18 mouse cellular contexts compared by ENCODE assay signal in genomic region chr2:11231988-11232387, GRCm38 (mm10).
"Had no signal": no experiment of that assay in that cellular context is flagged by ENCODE, and none has a peak within 500 bp of the region (broad histone marks: within the 10 kb centered on the region; RNA-seq: fewer than 3 reads in every experiment).

No protein-coding gene starts in this region.

- DNase-seq: lung, adult 2 months; lung, postnatal 14 days; lung, postnatal 36 days; retina, postnatal 1 day; right cerebral cortex, adult 18-20 months; right cerebral cortex, postnatal 25 days; right cerebral cortex, postnatal 4 days; spleen, adult 18-20 months; thymus, adult 18-20 months; thymus, postnatal 14 days; thymus, postnatal 36 days had no signal

- ATAC-seq: lung, postnatal 0 days; midbrain, embryonic 13.5 days; midbrain, embryonic 15.5 days had no signal

- H3K4me3 ChIP-seq: lung, embryonic 15.5 days; midbrain, embryonic 13.5 days; midbrain, embryonic 15.5 days; neural tube, embryonic 12.5 days had no signal

- H3K4me1 ChIP-seq: lung, embryonic 15.5 days; midbrain, embryonic 13.5 days; midbrain, embryonic 15.5 days; neural tube, embryonic 12.5 days had no signal

- H3K36me3 ChIP-seq: lung, embryonic 15.5 days; midbrain, embryonic 13.5 days; midbrain, embryonic 15.5 days; neural tube, embryonic 12.5 days had no signal

- H3K9ac ChIP-seq: lung, embryonic 15.5 days; midbrain, embryonic 13.5 days; midbrain, embryonic 15.5 days; neural tube, embryonic 12.5 days had no signal

- H3K27ac ChIP-seq: lung, embryonic 15.5 days; macrophage; midbrain, embryonic 13.5 days; midbrain, embryonic 15.5 days; neural tube, embryonic 12.5 days had no signal

- H3K9me3 ChIP-seq: lung, embryonic 15.5 days; midbrain, embryonic 13.5 days; midbrain, embryonic 15.5 days; neural tube, embryonic 12.5 days had no signal

- H3K4me2 ChIP-seq: lung, embryonic 15.5 days; midbrain, embryonic 11.5 days; midbrain, embryonic 13.5 days; midbrain, embryonic 15.5 days; neural tube, embryonic 12.5 days had no signal

- H3K27me3 ChIP-seq: lung, embryonic 15.5 days; midbrain, embryonic 13.5 days; midbrain, embryonic 15.5 days; neural tube, embryonic 12.5 days had no signal
